Mouse (Mus musculus): Measurements from ENCODE around the gene Kirrel. TPM values are rescaled to one million over a fixed set of nuclear protein-coding genes. Genes with fewer than 3 reads are reported as not detected.

Kirrel gene
- polyA plus RNA-seq, 2 experiments = 0.37 to 0.79 TPM

GRCm38 (mm10) chr3:87150689-87151244 lies 23.8 kb downstream of the Kirrel start:
- ATAC-seq (ENCODE audit: insufficient read depth) = no peak

DNA sequence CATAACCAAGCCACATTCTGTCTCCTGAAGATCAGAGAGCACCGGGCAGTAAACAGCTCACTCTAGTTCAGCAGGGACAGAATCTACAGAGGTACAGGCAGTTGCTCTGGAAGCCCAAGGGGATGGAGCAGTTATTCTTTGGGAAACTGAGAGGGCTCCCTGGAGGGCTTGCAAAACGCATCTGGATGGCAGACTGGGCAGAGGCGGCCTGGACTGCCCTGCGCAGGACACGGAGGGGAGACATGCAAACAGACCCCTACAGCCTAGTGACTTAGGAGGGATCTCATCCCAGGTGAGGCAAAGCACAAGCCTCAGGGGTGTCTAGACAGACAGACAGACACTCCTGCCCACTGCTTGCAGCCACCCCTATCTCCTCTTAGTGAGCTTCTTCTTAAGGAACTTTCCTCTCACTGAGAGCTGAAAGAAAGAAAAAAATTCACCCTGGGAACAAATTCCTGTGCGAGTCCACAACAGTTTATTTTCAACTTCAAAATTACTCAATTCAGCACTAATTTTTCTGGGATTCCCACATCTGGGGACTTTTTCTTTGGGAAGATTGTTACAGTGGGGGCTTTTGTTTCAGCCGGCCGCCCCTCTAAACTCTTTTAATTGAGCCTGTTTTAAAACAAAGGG lies 24.4 kb downstream of the Kirrel start:
- WGBS (ENCODE audit: insufficient replicate concordance) = 60% methylated on average over 8 of the region's 8 CpGs
- no peaks in the 10 kb centered on the region for H3K36me3 ChIP-seq (replicated peaks; ENCODE audit: control insufficient read depth, insufficient read depth, low read depth)
- no peak for DNase-seq (ENCODE audit: low read depth in 3 of 3, low spot score in 3 of 3)
- H3K4me2 ChIP-seq (ENCODE audit: low read depth) = no peak overlapping the region
- H3K9me3 ChIP-seq (ENCODE audit: control insufficient read depth, low read length) = no peaks in the 10 kb centered on the region
- H3K9ac ChIP-seq (replicated peaks) = no peak overlapping the region
- no peaks in the 10 kb centered on the region; a peak in 1 of 4 replicates for H3K4me1 ChIP-seq (replicated peaks; ENCODE audit: control insufficient read depth in 2 of 2, insufficient read depth in 2 of 2, low read length in 1 of 2)
- TF ChIP-seq CTCF (IDR thresholded peaks at IDR 0.05; ENCODE audit: low read depth) (no peak), EP300 (IDR thresholded peaks at IDR 0.05; ENCODE audit: low read depth) (no peak)
- no peak overlapping the region for H3K4me3 ChIP-seq (ENCODE audit: insufficient read depth in 1 of 2, low read depth in 2 of 2, low read length in 2 of 2)
- no peak for ATAC-seq (ENCODE audit: insufficient read depth)
- no peaks in the 10 kb centered on the region for H3K27me3 ChIP-seq (ENCODE audit: control insufficient read depth, insufficient read depth, low read length)
- H3K27ac ChIP-seq = no peak overlapping the region

More at GRCm38 (mm10) chr3:87150689-87151244, 23.8 kb downstream of the Kirrel start:
- DNase-seq (ENCODE audit: low read depth in 3 of 3, low spot score in 3 of 3) = no peak
- no peaks in the 10 kb centered on the region; a peak in 1 of 4 replicates for H3K4me1 ChIP-seq (replicated peaks; ENCODE audit: control insufficient read depth in 2 of 2, insufficient read depth in 2 of 2, low read length in 1 of 2)
- no peaks in the 10 kb centered on the region for H3K27me3 ChIP-seq (ENCODE audit: control insufficient read depth, insufficient read depth, low read length)
- no peak overlapping the region for H3K4me3 ChIP-seq (ENCODE audit: insufficient read depth in 1 of 2, low read depth in 2 of 2, low read length in 2 of 2)
- no peaks in the 10 kb centered on the region for H3K9me3 ChIP-seq (ENCODE audit: control insufficient read depth, low read length)
- TF ChIP-seq EP300 (IDR thresholded peaks at IDR 0.05; ENCODE audit: low read depth) (no peak), CTCF (IDR thresholded peaks at IDR 0.05; ENCODE audit: low read depth) (no peak)
- WGBS (ENCODE audit: insufficient replicate concordance) = 45% methylated on average over 16 of the region's 16 CpGs
- no peak overlapping the region for H3K27ac ChIP-seq
- no peak overlapping the region for H3K4me2 ChIP-seq (ENCODE audit: low read depth)
- H3K9ac ChIP-seq (replicated peaks) = no peak overlapping the region
- H3K36me3 ChIP-seq (replicated peaks; ENCODE audit: control insufficient read depth, insufficient read depth, low read depth) = no peaks in the 10 kb centered on the region

DNA sequence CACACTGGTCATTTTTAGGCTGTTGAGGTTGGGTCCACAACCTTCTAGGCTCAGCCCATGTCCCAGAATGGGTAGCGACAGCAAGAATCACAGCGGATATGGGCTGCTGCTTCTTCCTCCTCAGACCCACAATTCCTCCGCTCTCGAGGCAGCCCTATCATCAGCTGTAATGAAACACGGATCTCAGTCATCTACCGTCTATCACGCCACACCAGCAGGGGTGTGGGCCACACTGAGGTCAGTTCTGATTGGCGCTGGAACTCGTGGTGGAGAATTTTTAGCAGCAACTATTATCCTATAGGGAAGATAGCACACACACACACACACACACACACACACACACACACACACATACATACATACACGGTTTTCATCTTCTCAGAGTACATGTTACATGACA lies 25.1 kb downstream of the Kirrel start:
- Histone ChIP-seq H3K4me2 (ENCODE audit: low read depth) (no peak overlapping the region), H3K36me3 (replicated peaks; ENCODE audit: control insufficient read depth, insufficient read depth, low read depth) (no peaks in the 10 kb centered on the region), H3K27me3 (ENCODE audit: control insufficient read depth, insufficient read depth, low read length) (no peaks in the 10 kb centered on the region), H3K4me1 (replicated peaks; ENCODE audit: control insufficient read depth in 2 of 2, insufficient read depth in 2 of 2, low read length in 1 of 2) (no peaks in the 10 kb centered on the region; a peak in 1 of 4 replicates), H3K4me3 (ENCODE audit: insufficient read depth in 1 of 2, low read depth in 2 of 2, low read length in 2 of 2) (no peak overlapping the region), H3K9me3 (ENCODE audit: control insufficient read depth, low read length) (no peaks in the 10 kb centered on the region), H3K9ac (replicated peaks) (no peak overlapping the region), H3K27ac (no peak overlapping the region)
- no peak for ATAC-seq (ENCODE audit: insufficient read depth)
- WGBS (ENCODE audit: insufficient replicate concordance) = 44% methylated on average over 10 of the region's 10 CpGs
- TF ChIP-seq EP300 (IDR thresholded peaks at IDR 0.05; ENCODE audit: low read depth) (no peak), CTCF (IDR thresholded peaks at IDR 0.05; ENCODE audit: low read depth) (no peak)
- DNase-seq (ENCODE audit: low read depth in 3 of 3, low spot score in 3 of 3) = no peak

- WGBS (ENCODE audit: insufficient replicate concordance) = 51% methylated on average over 6 of the region's 6 CpGs
- ATAC-seq (ENCODE audit: insufficient read depth) (no peak), DNase-seq (ENCODE audit: low read depth in 3 of 3, low spot score in 3 of 3) (no peak)
- Histone ChIP-seq H3K27me3 (ENCODE audit: control insufficient read depth, insufficient read depth, low read length) (no peaks in the 10 kb centered on the region), H3K9ac (replicated peaks) (no peak overlapping the region), H3K9me3 (ENCODE audit: control insufficient read depth, low read length) (no peaks in the 10 kb centered on the region), H3K36me3 (replicated peaks; ENCODE audit: control insufficient read depth, insufficient read depth, low read depth) (no peaks in the 10 kb centered on the region), H3K27ac (no peak overlapping the region), H3K4me1 (replicated peaks; ENCODE audit: control insufficient read depth in 2 of 2, insufficient read depth in 2 of 2, low read length in 1 of 2) (no peaks in the 10 kb centered on the region), H3K4me2 (ENCODE audit: low read depth) (no peak overlapping the region), H3K4me3 (ENCODE audit: insufficient read depth in 1 of 2, low read depth in 2 of 2, low read length in 2 of 2) (no peak overlapping the region)
- TF ChIP-seq EP300 (IDR thresholded peaks at IDR 0.05; ENCODE audit: low read depth) (no peak), CTCF (IDR thresholded peaks at IDR 0.05; ENCODE audit: low read depth) (no peak)
Observed at GRCm38 (mm10) chr3:87144476-87145240, 29.9 kb downstream of the Kirrel start.

DNA sequence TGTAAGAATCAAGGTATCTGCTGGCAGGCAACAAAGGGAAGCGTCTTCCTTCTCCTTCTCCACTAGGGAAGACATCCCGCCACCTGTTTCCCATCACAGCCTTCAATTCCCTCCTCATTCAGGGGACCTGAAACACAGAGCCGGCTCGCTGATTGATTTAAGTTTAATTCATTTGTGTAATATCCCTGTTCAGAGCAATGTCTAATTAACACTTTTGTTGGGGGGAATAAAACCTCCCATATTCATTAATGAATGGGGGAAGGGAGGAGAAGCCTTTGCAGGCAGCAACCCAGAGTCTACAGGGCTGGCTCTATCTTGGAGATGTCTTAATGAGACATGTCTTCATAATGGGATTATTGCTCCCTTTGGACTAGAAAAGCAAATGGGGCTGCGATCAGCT lies 34.3 kb downstream of the Kirrel start:
- no peaks in the 10 kb centered on the region for H3K27me3 ChIP-seq (ENCODE audit: control insufficient read depth, insufficient read depth, low read length)
- H3K9me3 ChIP-seq (ENCODE audit: control insufficient read depth, low read length) = no peaks in the 10 kb centered on the region
- WGBS (ENCODE audit: insufficient replicate concordance) = 67% methylated on average over 5 of the region's 5 CpGs
- H3K4me2 ChIP-seq (ENCODE audit: low read depth) = no peak overlapping the region
- no peaks in the 10 kb centered on the region for H3K4me1 ChIP-seq (replicated peaks; ENCODE audit: control insufficient read depth in 2 of 2, insufficient read depth in 2 of 2, low read length in 1 of 2)
- DNase-seq (ENCODE audit: low read depth in 3 of 3, low spot score in 3 of 3) = no peak
- TF ChIP-seq EP300 (IDR thresholded peaks at IDR 0.05; ENCODE audit: low read depth) (no peak), CTCF (IDR thresholded peaks at IDR 0.05; ENCODE audit: low read depth) (no peak)
- no peak for ATAC-seq (ENCODE audit: insufficient read depth)
- no peak overlapping the region for H3K27ac ChIP-seq
- H3K4me3 ChIP-seq (ENCODE audit: insufficient read depth in 1 of 2, low read depth in 2 of 2, low read length in 2 of 2) = no peak overlapping the region
- H3K9ac ChIP-seq (replicated peaks) = no peak overlapping the region
- H3K36me3 ChIP-seq (replicated peaks; ENCODE audit: control insufficient read depth, insufficient read depth, low read depth) = no peaks in the 10 kb centered on the region
